Mouse (Mus musculus) erythroblast, embryonic 14.5 days (primary cell): Measurements from ENCODE around the gene Wdfy3.

Source experiments
- GATA1 ChIP-seq: IDR thresholded peaks from 2 replicates; pipeline ENCODE4 v1.6.1; 2012; ENCODE audit warnings: low read length, inconsistent platforms, mixed read lengths
- TAL1 ChIP-seq: IDR thresholded peaks from 3 replicates; pipeline ENCODE4 v1.6.1; 2012; ENCODE audit warnings: low read length, inconsistent platforms, mixed read lengths

DNA sequence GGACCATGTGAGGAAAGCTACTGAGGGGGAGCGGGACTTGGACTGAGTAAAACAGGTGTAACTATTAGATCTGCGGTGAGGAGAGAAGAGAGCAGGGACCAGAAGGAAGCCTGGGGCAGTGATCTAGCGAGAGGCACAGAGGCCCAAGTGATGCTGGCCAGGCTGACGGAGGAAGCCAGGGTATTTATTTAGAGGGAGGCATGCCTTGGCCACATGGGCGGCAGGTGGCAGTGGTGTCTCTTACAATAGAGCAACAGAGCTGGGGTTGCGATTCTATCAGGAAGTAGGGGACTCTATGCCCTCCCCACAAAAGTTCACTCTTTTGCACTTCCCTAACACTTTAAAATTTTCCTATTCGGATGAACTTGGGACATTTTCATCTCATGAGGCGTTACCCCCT is 207.1 kb downstream of the Wdfy3 start:
- TF ChIP-seq TAL1 (no peak), GATA1 (no peak)
